Mouse (Mus musculus) lung, postnatal 14 days (tissue): ENCODE results near the gene Ggt5.
"Not testable (repeated sequence)": the region's sequence is repeated elsewhere in the genome, so short reads cannot be mapped to it uniquely, and the experiment has no call there.

Experiments
- DNase-seq: peaks from one replicate; pipeline ENCODE4 v3.0.0; 2021

Gene Ggt5

GRCm38 (mm10) chr10:75589129-75589528 lies at the start of gene Ggt5:
Ggt5 (plus strand) TSS chr10:75589340.
- peak; percentile 60 for DNase-seq

GRCm38 (mm10) chr10:75547901-75548300 lies 41.2 kb upstream of the Ggt5 start:
- DNase-seq: no peak

GRCm38 (mm10) chr10:75548486-75548885 lies 40.7 kb upstream of the Ggt5 start:
- DNase-seq: no peak

GRCm38 (mm10) chr10:75549886-75550285 lies 39.3 kb upstream of the Ggt5 start:
- no peak for DNase-seq

GRCm38 (mm10) chr10:75551175-75551574 lies 38.0 kb upstream of the Ggt5 start:
- no peak for DNase-seq

GRCm38 (mm10) chr10:75552106-75552505 lies 37.0 kb upstream of the Ggt5 start:
- DNase-seq: no peak

GRCm38 (mm10) chr10:75552701-75553450 lies 36.3 kb upstream of the Ggt5 start:
- no peak for DNase-seq

- no peak for DNase-seq
Observed at GRCm38 (mm10) chr10:75554090-75554489, 35.0 kb upstream of the Ggt5 start.

GRCm38 (mm10) chr10:75555557-75555956 lies 33.6 kb upstream of the Ggt5 start:
- DNase-seq: no peak

GRCm38 (mm10) chr10:75556026-75556425 lies 33.1 kb upstream of the Ggt5 start:
- DNase-seq: no peak

- no peak for DNase-seq
Observed at GRCm38 (mm10) chr10:75558515-75558914, 30.6 kb upstream of the Ggt5 start.

GRCm38 (mm10) chr10:75559041-75559675 lies 30.0 kb upstream of the Ggt5 start:
- DNase-seq: no peak

GRCm38 (mm10) chr10:75559676-75560548 lies 29.2 kb upstream of the Ggt5 start, which contains the start of gene Lrrc75b:
Lrrc75b (minus strand) TSS chr10:75560330.
- no peak for DNase-seq

GRCm38 (mm10) chr10:75560549-75560899 lies 28.6 kb upstream of the Ggt5 start:
- DNase-seq: no peak

- DNase-seq: no peak
Observed at GRCm38 (mm10) chr10:75561071-75561654, 28.0 kb upstream of the Ggt5 start, which contains the start of gene Ggt1. Ggt1 (plus strand) TSS chr10:75561604.

- no peak for DNase-seq
Observed at GRCm38 (mm10) chr10:75562596-75562995, 26.5 kb upstream of the Ggt5 start.

- no peak for DNase-seq
Observed at GRCm38 (mm10) chr10:75564687-75565265, 24.4 kb upstream of the Ggt5 start.

- DNase-seq: no peak
Observed at GRCm38 (mm10) chr10:75565436-75565835, 23.7 kb upstream of the Ggt5 start.

- no peak for DNase-seq
Observed at GRCm38 (mm10) chr10:75565906-75566305, 23.2 kb upstream of the Ggt5 start.

- DNase-seq: no peak
Observed at GRCm38 (mm10) chr10:75566321-75566720, 22.8 kb upstream of the Ggt5 start.

- DNase-seq: not testable (repeated sequence)
Observed at GRCm38 (mm10) chr10:75566765-75567164, 22.4 kb upstream of the Ggt5 start.

GRCm38 (mm10) chr10:75568029-75568428 lies 21.1 kb upstream of the Ggt5 start:
- DNase-seq: no peak

GRCm38 (mm10) chr10:75568441-75568840 lies 20.7 kb upstream of the Ggt5 start:
- DNase-seq: no peak
